Mouse (Mus musculus) ovary, adult 18-20 months (tissue): Measurements from ENCODE around the gene Wbp2nl.
A peak's percentile ranks its signal among the peaks of the same experiment; 100 is the strongest.

ENCODE experiments used
- DNase-seq: peaks from one replicate; pipeline ENCODE4 v3.0.0; 2022; ENCODE audit warnings: low spot score, mixed read lengths

Wbp2nl gene

DNA sequence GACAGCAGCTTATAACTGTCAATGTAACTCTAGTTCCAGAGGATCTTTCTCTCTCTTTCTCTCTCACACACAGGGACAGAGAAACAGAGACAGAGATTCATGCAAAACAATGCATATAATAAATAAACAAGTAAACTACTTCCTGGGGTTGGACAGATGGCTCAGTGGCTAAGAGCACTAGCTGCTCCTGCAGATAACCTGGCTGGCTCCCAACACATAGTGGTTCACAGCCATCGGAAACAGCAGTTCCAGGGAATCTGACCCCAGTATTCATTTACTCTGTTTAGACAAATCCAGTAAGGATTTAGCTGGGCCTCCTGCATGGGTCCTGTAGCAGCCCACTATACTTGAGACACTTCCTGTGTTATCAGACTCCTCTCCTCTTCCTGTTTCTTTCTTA is 20.9 kb downstream of the Wbp2nl start:
- DNase-seq, result no peak

GRCm38 (mm10) chr15:82322195-82322594 is 23.4 kb downstream of the Wbp2nl start:
- no peak for DNase-seq

GRCm38 (mm10) chr15:82325382-82325781 is 26.6 kb downstream of the Wbp2nl start:
- no peak for DNase-seq

DNA sequence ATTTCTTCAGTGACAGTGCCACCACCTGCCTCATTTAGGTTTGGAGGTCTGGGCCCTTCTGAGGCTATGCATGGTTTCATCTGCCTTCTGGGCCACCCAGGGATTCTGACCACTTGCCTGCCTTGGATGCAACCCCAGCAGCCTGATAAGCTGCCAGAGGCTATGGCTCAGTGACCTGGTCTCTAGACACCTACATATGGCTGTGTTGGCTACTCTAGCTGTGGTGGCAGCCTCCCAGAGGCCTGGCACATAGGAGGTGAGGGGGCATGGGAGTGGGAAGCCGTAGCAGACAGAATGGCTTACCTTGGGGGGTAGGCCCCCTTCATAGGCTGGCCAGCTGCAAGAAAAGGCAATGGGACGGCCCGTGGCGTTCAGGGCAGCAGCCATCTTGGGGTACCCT is 36.4 kb downstream of the Wbp2nl start:
- DNase-seq, result no peak

DNA sequence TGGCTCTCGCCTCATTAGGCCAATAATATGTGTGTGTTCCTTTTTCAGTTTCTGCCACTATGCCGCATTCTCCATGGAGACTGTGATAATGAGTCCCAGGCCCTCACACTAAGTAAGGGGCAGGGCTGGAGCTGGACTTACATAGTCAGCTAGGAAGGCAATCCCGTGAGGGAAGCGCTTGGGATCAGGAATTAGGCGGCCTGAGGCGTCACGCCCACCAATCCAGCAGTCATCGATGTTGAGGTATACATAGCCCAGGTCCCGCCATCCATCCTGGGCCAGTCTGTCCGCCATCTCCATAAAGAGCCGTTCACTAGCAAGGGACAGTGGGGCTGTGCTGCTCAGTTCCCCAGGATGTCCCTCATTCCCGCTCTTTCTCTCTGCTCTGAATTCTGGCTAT is 37.9 kb downstream of the Wbp2nl start:
- DNase-seq, result no peak

DNA sequence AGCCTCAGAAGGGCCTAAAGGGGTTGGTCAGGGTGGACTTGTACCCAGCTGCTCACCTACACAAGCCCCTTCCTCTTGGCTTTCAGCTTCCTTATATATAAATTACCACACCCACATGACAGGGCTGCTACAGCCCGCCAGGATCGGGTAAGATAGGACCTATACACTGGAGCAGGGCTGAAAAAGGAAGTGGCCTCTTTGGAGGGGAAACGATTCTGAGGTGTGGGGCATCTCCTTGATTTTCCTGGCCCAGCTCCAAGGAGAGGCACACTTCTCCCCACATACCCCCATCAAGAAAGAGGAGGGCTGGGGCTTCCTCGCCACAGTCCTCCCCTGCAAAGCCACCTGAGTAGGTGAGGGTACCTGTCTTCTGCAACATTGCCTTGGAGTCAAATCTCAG is 39.1 kb downstream of the Wbp2nl start:
- no peak for DNase-seq

DNA sequence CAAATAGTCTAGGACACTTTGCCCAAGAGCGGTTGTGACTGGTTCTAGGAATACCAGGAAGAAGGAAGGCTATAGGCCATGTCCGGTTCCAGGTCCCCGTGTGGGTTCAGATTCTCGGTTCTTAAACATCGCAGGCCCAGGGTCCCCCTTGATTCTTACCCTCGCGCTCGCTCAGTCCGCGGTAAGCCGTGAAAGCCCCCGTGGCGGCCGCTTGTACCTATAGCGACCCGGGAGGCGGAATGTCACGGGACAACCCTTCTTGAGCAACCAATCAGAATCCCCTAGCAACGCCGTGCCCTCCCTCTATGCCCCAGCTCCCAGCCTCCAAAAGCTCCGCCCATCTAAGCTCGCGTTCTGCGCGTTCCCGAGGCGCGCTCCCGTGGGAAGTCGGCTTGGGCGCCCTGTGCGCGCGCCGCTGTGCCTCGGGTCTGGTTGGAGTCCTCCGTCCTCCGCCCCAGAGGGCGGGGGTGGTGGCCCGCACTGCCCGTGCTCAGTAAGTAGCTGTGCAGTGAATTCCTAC is 39.9 kb downstream of the Wbp2nl start, which contains the start of the genes Naga, Pheta2 and Smdt1:
Naga (minus strand) TSS at position 333 of the 520 bp plus-strand sequence.
Pheta2 (plus strand) TSS at position 350 of the 520 bp plus-strand sequence.
Smdt1 (plus strand) TSS at position 367 of the 520 bp plus-strand sequence.
- DNase-seq, result peak; percentile 92

GRCm38 (mm10) chr15:82339150-82339549 is 40.4 kb downstream of the Wbp2nl start:
- no peak for DNase-seq

GRCm38 (mm10) chr15:82339634-82340254 is 41.0 kb downstream of the Wbp2nl start:
- DNase-seq, result no peak

DNA sequence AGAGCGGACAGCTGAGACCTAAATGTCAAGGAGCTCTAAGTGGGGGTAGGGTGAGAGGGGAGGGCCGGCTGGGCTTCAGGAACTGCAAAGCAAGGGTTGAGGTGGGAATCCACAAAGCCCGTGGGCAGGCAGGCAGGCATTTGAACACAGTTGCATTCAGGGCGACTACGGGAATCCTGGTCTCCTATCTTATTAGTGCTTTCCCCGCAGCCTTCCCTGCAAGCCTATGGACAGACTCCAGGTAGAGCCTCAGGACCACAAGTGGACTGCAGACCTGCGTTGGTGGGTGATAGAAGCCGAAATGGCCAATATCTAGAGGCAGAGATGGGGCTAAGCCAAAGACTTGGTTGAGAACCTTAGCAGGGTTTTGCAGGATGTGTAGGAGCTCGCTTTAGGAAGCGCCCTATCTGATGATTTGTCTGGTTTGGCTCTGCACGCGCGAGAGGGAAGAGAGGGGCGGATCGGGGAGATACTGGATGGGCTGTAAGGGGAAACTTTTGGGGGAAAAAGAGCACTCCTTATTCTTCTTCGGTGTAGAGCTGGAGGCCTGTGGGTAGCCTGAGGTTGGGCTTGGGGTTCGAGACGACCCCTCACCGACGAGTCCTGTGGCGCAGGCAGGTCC is 41.8 kb downstream of the Wbp2nl start:
- DNase-seq, result no peak

- DNase-seq, result peak; percentile 36
Observed at GRCm38 (mm10) chr15:82341036-82341501, 42.3 kb downstream of the Wbp2nl start.

DNA sequence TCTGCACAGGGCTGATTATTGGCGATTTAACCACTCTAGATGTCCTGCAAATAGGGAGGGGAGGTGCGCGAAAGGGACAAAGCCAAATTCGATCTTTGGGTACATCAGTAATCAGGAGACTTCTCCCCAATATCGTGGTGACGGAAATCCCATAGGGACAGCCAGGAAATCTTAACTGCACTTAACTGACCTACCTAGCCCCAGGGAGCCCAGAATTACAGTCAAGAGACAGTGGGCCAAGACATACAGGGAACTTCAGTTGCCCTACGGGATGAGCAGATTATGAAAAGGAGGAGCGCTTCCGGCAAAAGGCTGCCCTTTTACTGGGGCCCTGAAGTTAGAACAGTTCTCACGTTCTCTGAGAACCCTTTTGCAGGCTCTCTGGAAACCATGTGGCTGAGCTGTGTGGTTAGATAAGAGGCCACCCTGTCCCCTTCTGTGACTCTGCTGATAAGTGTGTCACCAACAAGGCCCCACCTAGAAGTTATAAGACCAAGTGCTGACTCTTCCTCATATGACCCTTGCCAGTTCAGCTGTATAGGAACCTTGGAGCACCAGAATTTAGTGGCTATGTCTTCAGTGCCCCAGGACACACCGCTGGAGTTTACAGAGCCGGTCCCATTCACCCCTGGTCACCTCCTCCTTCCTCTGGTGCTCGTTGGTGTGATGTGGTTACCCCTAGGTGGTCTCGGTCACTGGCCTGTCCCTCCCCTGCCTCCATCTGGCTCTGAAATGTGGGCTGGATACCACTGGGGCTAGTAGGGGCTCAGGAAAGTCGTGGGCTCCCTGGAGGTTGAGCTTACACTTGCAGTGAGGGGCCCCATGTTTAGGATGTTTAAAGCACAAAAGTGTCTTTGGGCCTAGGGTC is 43.2 kb downstream of the Wbp2nl start:
- no peak for DNase-seq

- no peak for DNase-seq
Observed at GRCm38 (mm10) chr15:82342543-82342935, 43.8 kb downstream of the Wbp2nl start.

DNA sequence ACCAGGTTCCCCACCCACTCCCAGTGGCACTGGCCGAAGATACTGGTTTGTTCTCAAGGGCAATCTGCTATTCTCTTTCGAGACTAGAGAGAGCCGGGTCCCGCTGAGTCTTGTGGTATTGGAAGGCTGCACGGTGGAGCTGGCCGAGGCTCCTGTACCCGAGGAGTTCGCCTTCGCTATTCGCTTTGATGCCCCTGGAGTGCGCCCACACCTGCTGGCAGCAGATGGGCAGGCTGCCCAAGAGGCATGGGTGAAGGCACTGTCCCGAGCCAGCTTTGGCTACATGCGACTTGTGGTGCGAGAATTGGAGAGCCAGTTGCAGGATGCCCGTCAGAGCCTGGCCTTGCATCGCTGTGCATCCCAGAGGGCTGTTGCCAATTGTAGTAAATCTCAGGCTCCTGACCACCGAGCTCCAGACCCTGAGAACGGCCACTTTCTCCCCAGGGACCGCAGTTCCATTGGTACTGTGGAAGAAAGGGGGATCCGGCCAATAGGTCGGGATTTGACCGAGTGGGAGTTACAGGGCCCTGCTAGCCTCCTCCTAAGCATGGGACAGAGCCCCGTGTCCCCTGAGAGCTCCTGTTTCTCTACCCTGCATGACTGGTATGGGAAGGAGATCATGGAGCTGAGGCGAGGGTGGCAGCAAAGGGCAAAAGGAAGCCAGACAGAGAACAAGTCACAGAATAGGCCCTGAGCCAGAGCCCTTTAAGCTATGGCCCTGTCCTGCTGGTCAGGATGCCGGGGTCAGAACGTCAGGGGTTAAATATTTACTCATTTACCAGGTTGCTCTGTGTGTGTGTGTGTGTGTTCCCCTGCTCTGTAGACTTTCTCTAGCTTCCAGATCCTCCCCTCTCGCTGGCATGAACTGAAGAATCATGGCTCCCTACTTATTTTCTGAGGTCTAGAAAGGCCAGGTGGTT is 44.9 kb downstream of the Wbp2nl start:
- no peak for DNase-seq

GRCm38 (mm10) chr15:82344971-82345370 is 46.2 kb downstream of the Wbp2nl start:
- DNase-seq, result no peak

DNA sequence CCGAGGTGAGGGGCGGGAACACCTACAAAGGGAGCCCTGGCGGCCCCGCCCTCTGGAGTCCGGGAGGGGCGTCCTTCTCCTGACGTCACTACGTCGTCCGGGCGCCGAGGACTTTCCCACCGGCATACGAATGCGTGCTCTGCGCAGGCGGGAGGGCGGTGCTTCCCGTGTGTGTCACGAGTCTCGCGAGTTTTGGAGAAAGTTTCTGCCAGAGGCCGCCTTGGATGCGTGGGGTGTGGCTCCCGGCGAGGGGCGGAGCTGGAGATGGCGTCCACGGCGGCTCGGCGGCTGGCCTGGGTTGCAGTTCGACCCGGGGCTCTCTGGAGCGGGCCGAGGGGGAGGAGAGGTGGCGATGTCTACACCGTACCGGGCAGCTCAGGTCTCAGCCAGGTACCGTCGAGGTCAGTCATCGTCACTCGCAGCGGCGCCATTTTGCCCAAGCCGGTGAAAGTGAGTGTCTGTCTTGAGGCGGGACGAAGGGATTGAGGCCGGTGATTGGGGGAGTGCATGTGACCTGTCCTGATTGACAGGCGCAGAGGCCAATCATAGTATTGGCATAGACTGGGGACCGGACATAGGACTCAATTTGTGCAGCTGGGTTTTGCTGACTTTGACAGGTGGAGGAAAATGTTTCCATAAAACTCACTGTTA is 47.2 kb downstream of the Wbp2nl start:
- DNase-seq, result peak; percentile 96

GRCm38 (mm10) chr15:82346580-82347302 is 48.0 kb downstream of the Wbp2nl start:
- no peak for DNase-seq

- DNase-seq, result no peak
Observed at GRCm38 (mm10) chr15:82347303-82347676, 48.5 kb downstream of the Wbp2nl start.

DNA sequence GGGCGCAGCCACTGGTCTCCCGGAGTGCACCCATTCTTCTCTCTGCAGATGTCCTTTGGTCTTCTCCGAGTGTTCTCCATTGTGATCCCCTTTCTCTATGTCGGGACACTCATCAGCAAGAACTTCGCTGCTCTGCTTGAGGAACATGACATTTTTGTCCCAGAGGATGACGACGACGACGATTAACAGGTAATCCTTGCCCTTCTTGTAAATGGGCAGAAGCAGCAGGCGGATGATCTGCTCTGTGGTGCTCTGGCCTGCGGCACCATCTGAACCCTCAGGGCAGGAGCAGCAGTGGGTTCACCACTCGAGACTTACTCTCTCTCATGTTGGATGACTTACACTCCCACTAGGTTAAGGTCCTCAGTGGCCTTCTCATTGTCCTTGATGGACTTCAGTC is 49.1 kb downstream of the Wbp2nl start:
- DNase-seq, result no peak
